Mouse (Mus musculus) heart, postnatal 0 days (tissue): ENCODE measurements at regions not wholly inside any gene's neighbourhood (a gene's known extent, or its start where the extent isn't known, plus 50 kb on each side); places are given as distances from the start of the nearest gene placed in this dataset.

Experiments
- ATAC-seq: fragments of 200-750 bp; cut with Nextera tagmentation; 2 replicates; pipeline ENCODE4 v1.8.0; 2017; ENCODE audit warnings: low read depth, moderate number of reproducible peaks, moderate library complexity; ENCODE audit not compliant: insufficient read depth
- DNase-seq: peaks from one replicate; pipeline ENCODE4 v3.0.0-alpha.2; 2016; ENCODE audit warnings: low spot score
- H3K27ac ChIP-seq: fragments of 300-500 bp; sonication (generic); 2 replicates; pipeline ENCODE4 v1.5.1; 2014; ENCODE audit warnings: low read depth, mild to moderate bottlenecking
- H3K27me3 ChIP-seq: fragments of 300-500 bp; sonication (generic); 2 replicates; pipeline ENCODE4 v1.6.1; 2014; ENCODE audit warnings: low read length, mixed read lengths; ENCODE audit not compliant: control insufficient read depth, insufficient read depth
- H3K36me3 ChIP-seq: fragments of 300-500 bp; sonication (generic); replicated peaks from 2 replicates; pipeline ENCODE4 v1.6.1; 2014; ENCODE audit warnings: low read length, mixed read lengths; ENCODE audit not compliant: control insufficient read depth, insufficient read depth
- H3K4me1 ChIP-seq: fragments of 300-500 bp; sonication (generic); 2 replicates; pipeline ENCODE4 v1.6.1; 2014; ENCODE audit warnings: antibody characterized with exemption; ENCODE audit not compliant: control insufficient read depth, insufficient read depth
- H3K4me2 ChIP-seq: fragments of 300-500 bp; sonication (generic); 2 replicates; pipeline ENCODE4 v1.6.1; 2014; ENCODE audit warnings: low read depth, mild to moderate bottlenecking, low read length, moderate library complexity
- H3K4me3 ChIP-seq: fragments of 300-500 bp; sonication (generic); 2 replicates; pipeline ENCODE4 v1.5.1; 2014; ENCODE audit warnings: low read depth, low read length
- H3K9ac ChIP-seq: fragments of 300-500 bp; sonication (generic); replicated peaks from 2 replicates; pipeline ENCODE4 v1.6.1; 2014; ENCODE audit warnings: low read depth, low read length, mixed read lengths
- H3K9me3 ChIP-seq: fragments of 300-500 bp; sonication (generic); replicated peaks from 2 replicates; pipeline ENCODE4 v1.6.1; 2016; ENCODE audit warnings: low read length; ENCODE audit not compliant: control insufficient read depth
- CTCF ChIP-seq: IDR thresholded peaks from 2 replicates; pipeline ENCODE4 v1.5.1; 2016; ENCODE audit warnings: antibody characterized with exemption, control low read depth, low read depth
- EP300 ChIP-seq: IDR thresholded peaks from 2 replicates; pipeline ENCODE4 v1.6.1; 2016; ENCODE audit warnings: antibody characterized with exemption, low read depth
- WGBS: fragments of 180-500 bp; shearing (Covaris S2); extraction: QIAGEN DNeasy Blood & Tissue Kit; methylation state at CpG from one replicate; pipeline ENCODE4 v1.1.7; 2014; 5-methylcytosine and 5-hydroxymethylcytosine counted together

- Histone ChIP-seq H3K9me3 (no peaks in the 10 kb centered on the region), H3K4me3 (no peak overlapping the region), H3K4me2 (no peak overlapping the region), H3K9ac (no peak overlapping the region), H3K27me3 (no peaks in the 10 kb centered on the region), H3K4me1 (no peaks in the 10 kb centered on the region), H3K27ac (no peak overlapping the region), H3K36me3 (no peaks in the 10 kb centered on the region)
- ATAC-seq (no peak), DNase-seq (no peak)
- TF ChIP-seq CTCF (no peak), EP300 (no peak)
- 60% methylated on average over 2 of the region's 2 CpGs for WGBS
Measured at GRCm38 (mm10) chr6:112221373-112221772, 52.2 kb upstream of the Lmcd1 start.

- H3K4me1 ChIP-seq, result no peaks in the 10 kb centered on the region
- TF ChIP-seq EP300 (no peak), CTCF (no peak)
- H3K4me3 ChIP-seq, result no peak overlapping the region
- H3K9me3 ChIP-seq, result no peaks in the 10 kb centered on the region
- no peak for ATAC-seq
- no peak overlapping the region for H3K4me2 ChIP-seq
- H3K27me3 ChIP-seq, result no peaks in the 10 kb centered on the region
- H3K36me3 ChIP-seq, result no peaks in the 10 kb centered on the region
- DNase-seq, result no peak
- H3K9ac ChIP-seq, result no peak overlapping the region
- no peak overlapping the region for H3K27ac ChIP-seq
- 65% methylated on average over 7 of the region's 7 CpGs for WGBS
Measured at GRCm38 (mm10) chr6:112223325-112223724, 50.2 kb upstream of the Lmcd1 start.
